Mouse (Mus musculus): ENCODE results near the gene Csad. TPM values are rescaled to one million over a fixed set of nuclear protein-coding genes. Genes with fewer than 3 reads are reported as not detected.

Csad gene
- 37.8 and 39.6 TPM in 2 replicates for polyA plus RNA-seq (2015; fragmentation: Nextera tagmentation; extraction: Ambion mirVana)

- ATAC-seq: no peak
- Histone ChIP-seq H3K9ac (replicated peaks; ENCODE audit: low read depth, low read length) (peak within 1 kb of the TSS; percentile 89), H3K4me2 (ENCODE audit: low read length) (peak within 1 kb of the TSS; percentile 82), H3K4me1 (replicated peaks; ENCODE audit: control insufficient read depth, insufficient read depth, low read length) (peaks cover 39% of the 10 kb centered on the region), H3K36me3 (ENCODE audit: control insufficient read depth, insufficient read depth) (peaks cover 13% of the 10 kb centered on the region), H3K9me3 (ENCODE audit: control insufficient read depth, low read length) (no peaks in the 10 kb centered on the region), H3K27me3 (replicated peaks; ENCODE audit: control insufficient read depth, insufficient read depth, low read length) (no peaks in the 10 kb centered on the region), H3K27ac (ENCODE audit: low read length) (peak within 1 kb of the TSS; percentile 97), H3K4me3 (replicated peaks; ENCODE audit: low read length) (peak within 1 kb of the TSS; percentile 63)
- 38% methylated on average over 19 of the region's 19 CpGs for WGBS
Measured at GRCm38 (mm10) chr15:102204674-102205505, at the start of gene Csad. Csad (minus strand) TSS chr15:102204724.

GRCm38 (mm10) chr15:102250521-102250920, 46.0 kb upstream of the Csad start:
- Histone ChIP-seq H3K36me3 (ENCODE audit: control insufficient read depth, insufficient read depth) (no peaks in the 10 kb centered on the region), H3K4me1 (replicated peaks; ENCODE audit: control insufficient read depth, insufficient read depth, low read length) (peaks cover 13% of the 10 kb centered on the region), H3K4me2 (ENCODE audit: low read length) (no peak overlapping the region), H3K9ac (replicated peaks; ENCODE audit: low read depth, low read length) (no peak overlapping the region), H3K27me3 (replicated peaks; ENCODE audit: control insufficient read depth, insufficient read depth, low read length) (no peaks in the 10 kb centered on the region), H3K9me3 (ENCODE audit: control insufficient read depth, low read length) (no peaks in the 10 kb centered on the region), H3K27ac (ENCODE audit: low read length) (no peak overlapping the region), H3K4me3 (replicated peaks; ENCODE audit: low read length) (no peak overlapping the region)
- no peak for ATAC-seq
- 68% methylated on average over 5 of the region's 5 CpGs for WGBS

GRCm38 (mm10) chr15:102249967-102250366, 45.4 kb upstream of the Csad start:
- no peak overlapping the region for H3K4me3 ChIP-seq (replicated peaks; ENCODE audit: low read length)
- no peak overlapping the region for H3K9ac ChIP-seq (replicated peaks; ENCODE audit: low read depth, low read length)
- WGBS: 55% methylated on average over 9 of the region's 9 CpGs
- H3K27me3 ChIP-seq (replicated peaks; ENCODE audit: control insufficient read depth, insufficient read depth, low read length): no peaks in the 10 kb centered on the region
- H3K36me3 ChIP-seq (ENCODE audit: control insufficient read depth, insufficient read depth): no peaks in the 10 kb centered on the region
- ATAC-seq: no peak
- H3K27ac ChIP-seq (ENCODE audit: low read length): no peak overlapping the region
- H3K4me2 ChIP-seq (ENCODE audit: low read length): no peak overlapping the region
- no peaks in the 10 kb centered on the region for H3K9me3 ChIP-seq (ENCODE audit: control insufficient read depth, low read length)
- peaks cover 19% of the 10 kb centered on the region for H3K4me1 ChIP-seq (replicated peaks; ENCODE audit: control insufficient read depth, insufficient read depth, low read length)

GRCm38 (mm10) chr15:102249251-102249691, 44.7 kb upstream of the Csad start:
- Histone ChIP-seq H3K27ac (ENCODE audit: low read length) (no peak overlapping the region), H3K4me2 (ENCODE audit: low read length) (no peak overlapping the region), H3K27me3 (replicated peaks; ENCODE audit: control insufficient read depth, insufficient read depth, low read length) (peaks cover under 1% of the 10 kb centered on the region; the same call in 1 of the 2 replicates), H3K9me3 (ENCODE audit: control insufficient read depth, low read length) (no peaks in the 10 kb centered on the region), H3K36me3 (ENCODE audit: control insufficient read depth, insufficient read depth) (no peaks in the 10 kb centered on the region), H3K4me1 (replicated peaks; ENCODE audit: control insufficient read depth, insufficient read depth, low read length) (peaks cover 26% of the 10 kb centered on the region), H3K4me3 (replicated peaks; ENCODE audit: low read length) (no peak overlapping the region), H3K9ac (replicated peaks; ENCODE audit: low read depth, low read length) (no peak overlapping the region)
- 5% methylated on average over 13 of the region's 13 CpGs for WGBS
- no peak for ATAC-seq

- no peak overlapping the region for H3K4me2 ChIP-seq (ENCODE audit: low read length)
- 21% methylated on average over 3 of the region's 3 CpGs for WGBS
- peaks cover 4% of the 10 kb centered on the region; the same call in 1 of the 2 replicates for H3K27me3 ChIP-seq (replicated peaks; ENCODE audit: control insufficient read depth, insufficient read depth, low read length)
Measured at GRCm38 (mm10) chr15:102248812-102249191, 44.3 kb upstream of the Csad start.

GRCm38 (mm10) chr15:102248131-102248811, 43.7 kb upstream of the Csad start:
- Histone ChIP-seq H3K27ac (ENCODE audit: low read length) (no peak overlapping the region), H3K4me2 (ENCODE audit: low read length) (peak overlapping the region; percentile 67), H3K36me3 (ENCODE audit: control insufficient read depth, insufficient read depth) (no peaks in the 10 kb centered on the region), H3K27me3 (replicated peaks; ENCODE audit: control insufficient read depth, insufficient read depth, low read length) (peaks cover 4% of the 10 kb centered on the region; the same call in 1 of the 2 replicates), H3K9ac (replicated peaks; ENCODE audit: low read depth, low read length) (peak overlapping the region; percentile 55), H3K9me3 (ENCODE audit: control insufficient read depth, low read length) (no peaks in the 10 kb centered on the region), H3K4me1 (replicated peaks; ENCODE audit: control insufficient read depth, insufficient read depth, low read length) (peaks cover 35% of the 10 kb centered on the region), H3K4me3 (replicated peaks; ENCODE audit: low read length) (peak overlapping the region; percentile 55)
- WGBS: 7% methylated on average over 8 of the region's 8 CpGs
- no peak for ATAC-seq

More at GRCm38 (mm10) chr15:102248812-102249191, 44.3 kb upstream of the Csad start:
- Histone ChIP-seq H3K9me3 (ENCODE audit: control insufficient read depth, low read length) (no peaks in the 10 kb centered on the region), H3K36me3 (ENCODE audit: control insufficient read depth, insufficient read depth) (no peaks in the 10 kb centered on the region), H3K4me3 (replicated peaks; ENCODE audit: low read length) (no peak overlapping the region), H3K9ac (replicated peaks; ENCODE audit: low read depth, low read length) (no peak overlapping the region), H3K4me1 (replicated peaks; ENCODE audit: control insufficient read depth, insufficient read depth, low read length) (peaks cover 30% of the 10 kb centered on the region), H3K27ac (ENCODE audit: low read length) (no peak overlapping the region)
- no peak for ATAC-seq

- Histone ChIP-seq H3K4me1 (replicated peaks; ENCODE audit: control insufficient read depth, insufficient read depth, low read length) (peaks cover 39% of the 10 kb centered on the region), H3K27me3 (replicated peaks; ENCODE audit: control insufficient read depth, insufficient read depth, low read length) (peaks cover 6% of the 10 kb centered on the region)
- WGBS: under 1% methylated on average over 47 of the region's 65 CpGs
Measured at GRCm38 (mm10) chr15:102247252-102248130, 43.0 kb upstream of the Csad start.

GRCm38 (mm10) chr15:102246866-102247251, 42.3 kb upstream of the Csad start:
- peaks cover 39% of the 10 kb centered on the region for H3K4me1 ChIP-seq (replicated peaks; ENCODE audit: control insufficient read depth, insufficient read depth, low read length)
- H3K4me2 ChIP-seq (ENCODE audit: low read length): peak overlapping the region; percentile 67
- H3K36me3 ChIP-seq (ENCODE audit: control insufficient read depth, insufficient read depth): no peaks in the 10 kb centered on the region
- H3K9ac ChIP-seq (replicated peaks; ENCODE audit: low read depth, low read length): peak overlapping the region; percentile 55
- peaks cover 6% of the 10 kb centered on the region for H3K27me3 ChIP-seq (replicated peaks; ENCODE audit: control insufficient read depth, insufficient read depth, low read length)
- peak overlapping the region; percentile 92 for H3K27ac ChIP-seq (ENCODE audit: low read length)
- ATAC-seq: peak; percentile 85
- peak overlapping the region; percentile 55 for H3K4me3 ChIP-seq (replicated peaks; ENCODE audit: low read length)
- WGBS: 0% methylated on average over 30 of the region's 35 CpGs
- no peaks in the 10 kb centered on the region for H3K9me3 ChIP-seq (ENCODE audit: control insufficient read depth, low read length)

More at GRCm38 (mm10) chr15:102247252-102248130, 43.0 kb upstream of the Csad start:
- peak overlapping the region; percentile 16; the same call in 1 of the 2 replicates for H3K27ac ChIP-seq (ENCODE audit: low read length)
- peak overlapping the region; percentile 55 for H3K4me3 ChIP-seq (replicated peaks; ENCODE audit: low read length)
- H3K4me2 ChIP-seq (ENCODE audit: low read length): peak overlapping the region; percentile 67
- 0 out of 2 replicates have a peak, but pooled peaks have one; percentile 11 for ATAC-seq
- no peaks in the 10 kb centered on the region for H3K36me3 ChIP-seq (ENCODE audit: control insufficient read depth, insufficient read depth)
- no peaks in the 10 kb centered on the region for H3K9me3 ChIP-seq (ENCODE audit: control insufficient read depth, low read length)
- peak overlapping the region; percentile 55 for H3K9ac ChIP-seq (replicated peaks; ENCODE audit: low read depth, low read length)
